Mouse (Mus musculus) heart, embryonic 10.5 days (tissue): Measurements from ENCODE around the gene Tma16. TPM values are rescaled to one million over a fixed set of nuclear protein-coding genes. Genes with fewer than 3 reads are reported as not detected.

Experiments used
- DNase-seq: peaks from one replicate; pipeline ENCODE4 v3.0.0-alpha.2; 2017; ENCODE audit warnings: low spot score
- H3K27ac ChIP-seq: fragments of 300-500 bp; sonication (generic); 2 replicates; pipeline ENCODE4 v1.5.1; 2016; ENCODE audit warnings: mild to moderate bottlenecking
- H3K27me3 ChIP-seq: fragments of 300-500 bp; sonication (generic); 2 replicates; pipeline ENCODE4 v1.6.1; 2016; ENCODE audit warnings: mild to moderate bottlenecking; ENCODE audit not compliant: poor library complexity, insufficient read depth, severe bottlenecking
- H3K36me3 ChIP-seq: fragments of 300-500 bp; sonication (generic); 2 replicates; pipeline ENCODE4 v1.6.1; 2016; ENCODE audit warnings: mild to moderate bottlenecking, moderate library complexity
- H3K4me1 ChIP-seq: fragments of 300-500 bp; sonication (generic); 2 replicates; pipeline ENCODE4 v1.6.1; 2016; ENCODE audit warnings: mild to moderate bottlenecking
- H3K4me3 ChIP-seq: fragments of 300-500 bp; sonication (generic); 2 replicates; pipeline ENCODE4 v1.5.1; 2016; ENCODE audit warnings: mild to moderate bottlenecking, moderate library complexity
- H3K9me3 ChIP-seq: fragments of 300-500 bp; sonication (generic); 2 replicates; pipeline ENCODE4 v1.6.1; 2016; ENCODE audit warnings: mild to moderate bottlenecking, moderate library complexity
- WGBS: fragments of 180-500 bp; shearing (Covaris S2); methylation state at CpG from one replicate; pipeline ENCODE4 v1.1.7; 2016; 5-methylcytosine and 5-hydroxymethylcytosine counted together
- polyA plus RNA-seq: library from polyadenylated mRNA; unstranded; fragments of >200 nt; fragmentation: Nextera tagmentation; extraction: Ambion mirVana; gene quantifications from 2 replicates; pipeline ENCODE4 v1.2.1, GENCODE M21; 2016

The Tma16 gene
- polyA plus RNA-seq, 1 experiment from 2014 or later, result 17.2 TPM

GRCm38 (mm10) chr8:66450691-66451090, 35.6 kb downstream of the Tma16 start:
- DNase-seq, result no peak
- Histone ChIP-seq H3K4me3 (no peak overlapping the region), H3K36me3 (no peaks in the 10 kb centered on the region), H3K9me3 (no peaks in the 10 kb centered on the region), H3K27ac (no peak overlapping the region), H3K4me1 (peaks cover 3% of the 10 kb centered on the region; the same call in 1 of the 2 replicates), H3K27me3 (no peaks in the 10 kb centered on the region)
- 20% methylated on average over 5 of the region's 5 CpGs for WGBS

- no peaks in the 10 kb centered on the region for H3K9me3 ChIP-seq
- H3K27me3 ChIP-seq, result no peaks in the 10 kb centered on the region
- no peak overlapping the region for H3K4me3 ChIP-seq
- no peak for DNase-seq
- H3K36me3 ChIP-seq, result no peaks in the 10 kb centered on the region
- no peak overlapping the region for H3K27ac ChIP-seq
- H3K4me1 ChIP-seq, result peaks cover 3% of the 10 kb centered on the region; the same call in 1 of the 2 replicates
- WGBS, result 71% methylated on average over 3 of the region's 3 CpGs
Measured at GRCm38 (mm10) chr8:66445351-66445750, 41.0 kb downstream of the Tma16 start.

- H3K9me3 ChIP-seq, result no peaks in the 10 kb centered on the region
- no peaks in the 10 kb centered on the region for H3K27me3 ChIP-seq
- H3K4me1 ChIP-seq, result peaks cover 3% of the 10 kb centered on the region; the same call in 1 of the 2 replicates
- H3K36me3 ChIP-seq, result no peaks in the 10 kb centered on the region
- no peak overlapping the region for H3K4me3 ChIP-seq
- WGBS, result 69% methylated on average over 5 of the region's 5 CpGs
- DNase-seq, result no peak
- H3K27ac ChIP-seq, result no peak overlapping the region
Measured at GRCm38 (mm10) chr8:66444141-66444540, 42.2 kb downstream of the Tma16 start.

- Histone ChIP-seq H3K4me3 (no peak overlapping the region), H3K36me3 (no peaks in the 10 kb centered on the region), H3K4me1 (peaks cover 3% of the 10 kb centered on the region; the same call in 1 of the 2 replicates), H3K27ac (no peak overlapping the region), H3K27me3 (no peaks in the 10 kb centered on the region), H3K9me3 (no peaks in the 10 kb centered on the region)
- WGBS, result 33% methylated on average over 1 of the region's 1 CpGs
- DNase-seq, result no peak
Measured at GRCm38 (mm10) chr8:66442778-66443177, 43.6 kb downstream of the Tma16 start.

- Histone ChIP-seq H3K27ac (no peak overlapping the region), H3K27me3 (no peaks in the 10 kb centered on the region), H3K4me1 (no peaks in the 10 kb centered on the region), H3K9me3 (no peaks in the 10 kb centered on the region), H3K36me3 (no peaks in the 10 kb centered on the region), H3K4me3 (no peak overlapping the region)
- no peak for DNase-seq
- 47% methylated on average over 1 of the region's 1 CpGs for WGBS
Measured at GRCm38 (mm10) chr8:66441123-66441522, 45.2 kb downstream of the Tma16 start.

GRCm38 (mm10) chr8:66438468-66438867, 47.9 kb downstream of the Tma16 start:
- DNase-seq, result no peak
- H3K27ac ChIP-seq, result no peak overlapping the region
- no peaks in the 10 kb centered on the region for H3K36me3 ChIP-seq
- H3K4me1 ChIP-seq, result no peaks in the 10 kb centered on the region
- 85% methylated on average over 4 of the region's 4 CpGs for WGBS
- no peaks in the 10 kb centered on the region for H3K27me3 ChIP-seq
- no peak overlapping the region for H3K4me3 ChIP-seq
- H3K9me3 ChIP-seq, result no peaks in the 10 kb centered on the region

GRCm38 (mm10) chr8:66437929-66438328, 48.4 kb downstream of the Tma16 start:
- Histone ChIP-seq H3K36me3 (no peaks in the 10 kb centered on the region), H3K27me3 (no peaks in the 10 kb centered on the region), H3K9me3 (no peaks in the 10 kb centered on the region), H3K4me1 (no peaks in the 10 kb centered on the region), H3K4me3 (no peak overlapping the region), H3K27ac (no peak overlapping the region)
- no peak for DNase-seq
- WGBS, result 71% methylated on average over 3 of the region's 3 CpGs

- WGBS, result 89% methylated on average over 1 of the region's 1 CpGs
- Histone ChIP-seq H3K27ac (no peak overlapping the region), H3K4me3 (no peak overlapping the region), H3K27me3 (no peaks in the 10 kb centered on the region), H3K4me1 (no peaks in the 10 kb centered on the region), H3K9me3 (no peaks in the 10 kb centered on the region), H3K36me3 (no peaks in the 10 kb centered on the region)
- DNase-seq, result no peak
Measured at GRCm38 (mm10) chr8:66436804-66437203, 49.5 kb downstream of the Tma16 start.

GRCm38 (mm10) chr8:66433577-66433976, 52.8 kb downstream of the Tma16 start:
- no peak overlapping the region for H3K27ac ChIP-seq
- H3K4me1 ChIP-seq, result no peaks in the 10 kb centered on the region
- H3K27me3 ChIP-seq, result no peaks in the 10 kb centered on the region
- DNase-seq, result no peak
- no peaks in the 10 kb centered on the region for H3K36me3 ChIP-seq
- no peaks in the 10 kb centered on the region for H3K9me3 ChIP-seq
- no peak overlapping the region for H3K4me3 ChIP-seq

- no peak for DNase-seq
- H3K27ac ChIP-seq, result no peak overlapping the region
- 56% methylated on average over 2 of the region's 2 CpGs for WGBS
- no peaks in the 10 kb centered on the region for H3K27me3 ChIP-seq
- H3K4me3 ChIP-seq, result no peak overlapping the region
- H3K4me1 ChIP-seq, result no peaks in the 10 kb centered on the region
- no peaks in the 10 kb centered on the region for H3K9me3 ChIP-seq
- no peaks in the 10 kb centered on the region for H3K36me3 ChIP-seq
Measured at GRCm38 (mm10) chr8:66430639-66431038, 55.7 kb downstream of the Tma16 start.

Other genes with a start within 250 kb of the Tma16 start
- gene Tktl2, start 25.2 kb upstream of the Tma16 start, polyA plus RNA-seq, result not detected in 2 replicates
- not detected in 2 replicates for gene Npy5r, start 201.6 kb upstream of the Tma16 start, polyA plus RNA-seq
- gene Npy1r, start 210.7 kb upstream of the Tma16 start, polyA plus RNA-seq, result 0.79 and 1.4 TPM in 2 replicates